Mouse (Mus musculus) limb, embryonic 14.5 days (tissue): Measurements from ENCODE around the gene Sipa1. TPM values are rescaled to one million over a fixed set of nuclear protein-coding genes. Genes with fewer than 3 reads are reported as not detected.

Experiments
- ATAC-seq: fragments of 200-750 bp; cut with Nextera tagmentation; 2 replicates; pipeline ENCODE4 v1.8.0; 2017; ENCODE audit warnings: low read depth, moderate number of reproducible peaks, moderate TSS enrichment; ENCODE audit not compliant: low FRiP score
- DNase-seq: peaks from one replicate; pipeline ENCODE4 v3.0.0-alpha.2; 2015; ENCODE audit warnings: low spot score
- H3K27ac ChIP-seq: fragments of 300-500 bp; sonication (generic); replicated peaks from 2 replicates; pipeline ENCODE4 v1.5.1; 2014; ENCODE audit warnings: low read depth, mild to moderate bottlenecking, low read length, moderate library complexity, mixed read lengths
- H3K27me3 ChIP-seq: fragments of 300-500 bp; sonication (generic); 2 replicates; pipeline ENCODE4 v1.6.1; 2014; ENCODE audit warnings: low read length, mixed read lengths; ENCODE audit not compliant: control insufficient read depth, insufficient read depth
- H3K36me3 ChIP-seq: fragments of 300-500 bp; sonication (generic); 2 replicates; pipeline ENCODE4 v1.6.1; 2014; ENCODE audit warnings: mild to moderate bottlenecking, low read length, moderate library complexity, mixed read lengths; ENCODE audit not compliant: control insufficient read depth, insufficient read depth
- H3K4me1 ChIP-seq: fragments of 300-500 bp; sonication (generic); 2 replicates; pipeline ENCODE4 v1.6.1; 2014; ENCODE audit warnings: antibody characterized with exemption, low read length, mixed read lengths; ENCODE audit not compliant: control insufficient read depth, insufficient read depth
- H3K4me2 ChIP-seq: fragments of 300-500 bp; sonication (generic); replicated peaks from 2 replicates; pipeline ENCODE4 v1.6.1; 2014; ENCODE audit warnings: low read depth, mild to moderate bottlenecking, low read length, moderate library complexity; ENCODE audit not compliant: severe bottlenecking
- H3K4me3 ChIP-seq: fragments of 300-500 bp; sonication (generic); replicated peaks from 2 replicates; pipeline ENCODE4 v1.5.1; 2014; ENCODE audit warnings: low read length
- H3K9ac ChIP-seq: fragments of 300-500 bp; sonication (generic); 2 replicates; pipeline ENCODE4 v1.6.1; 2014; ENCODE audit warnings: mild to moderate bottlenecking, low read depth, low read length, moderate library complexity; ENCODE audit not compliant: severe bottlenecking
- H3K9me3 ChIP-seq: fragments of 300-500 bp; sonication (generic); 2 replicates; pipeline ENCODE4 v1.6.1; 2016; ENCODE audit warnings: low read length; ENCODE audit not compliant: control insufficient read depth
- POLR2A ChIP-seq: fragments of 200-500 bp; IDR thresholded peaks from 2 replicates; pipeline ENCODE4 v1.8.0; 2012; ENCODE audit warnings: inconsistent platforms, mild to moderate bottlenecking, moderate library complexity, borderline replicate concordance; ENCODE audit not compliant: insufficient read depth, insufficient read length; ENCODE audit errors: extremely low read depth
- WGBS: fragments of 180-500 bp; shearing (Covaris S2); extraction: QIAGEN DNeasy Blood & Tissue Kit; methylation state at CpG from one replicate; pipeline ENCODE4 v1.1.7; 2014; 5-methylcytosine and 5-hydroxymethylcytosine counted together
- microRNA-seq: library from miRNA; unstranded; fragments of <30 nt; microRNA quantifications from one replicate; pipeline ENCODE4, GENCODE M21; 2016
- polyA plus RNA-seq, 2 experiments: library from polyadenylated mRNA; depleted of rRNA in 1 of 2; stranded (reverse) in 1 of 2; unstranded in 1 of 2; fragments of >200 nt; fragmentation: Nextera tagmentation in 1 of 2; extraction: Ambion mirVana in 1 of 2; gene quantifications; 2 replicates each; pipeline versions ENCODE4 v1.2.1 to v1.2.3; 2012 to 2014

Gene Sipa1
- polyA plus RNA-seq, 2 experiments, result 27.9 to 62.5 TPM

DNA sequence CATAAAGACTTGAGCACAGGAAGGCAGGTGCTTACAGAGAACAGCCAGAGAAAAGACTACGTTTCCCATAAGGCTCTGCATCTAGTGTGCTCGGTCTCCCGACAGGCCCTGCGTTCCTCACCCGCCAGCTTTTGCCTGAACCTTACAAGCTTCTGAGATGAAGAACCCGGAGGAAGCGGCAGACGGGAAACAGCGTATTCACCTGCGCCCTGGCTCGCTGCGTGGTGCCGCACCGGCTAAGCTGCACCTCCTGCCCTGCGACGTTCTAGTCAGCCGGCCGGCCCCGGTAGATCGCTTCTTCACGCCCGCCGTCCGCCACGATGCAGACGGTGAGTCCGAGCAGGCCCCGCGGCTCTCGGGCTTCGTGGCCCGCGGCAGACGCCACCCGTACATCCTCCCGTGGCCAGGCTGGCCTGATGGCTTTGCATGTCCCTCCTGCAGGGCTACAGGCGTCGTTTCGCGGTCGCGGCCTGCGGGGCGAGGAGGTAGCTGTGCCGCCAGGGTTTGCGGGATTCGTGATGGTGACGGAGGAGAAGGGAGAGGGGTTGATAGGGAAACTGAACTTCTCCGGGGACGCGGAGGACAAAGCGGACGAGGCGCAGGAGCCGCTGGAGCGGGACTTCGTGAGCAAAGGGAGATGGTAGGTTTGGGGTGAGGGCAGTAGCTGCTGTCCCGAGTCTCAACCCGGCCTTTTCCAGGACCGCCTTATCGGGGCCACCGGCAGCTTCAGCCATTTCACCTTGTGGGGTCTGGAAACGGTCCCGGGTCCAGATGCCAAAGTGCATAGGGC is 61.6 kb downstream of the Sipa1 start, which contains the start of gene Rnaseh2c:
Gene Rnaseh2c, plus strand, starts transcription at position 122 of the 790 bp plus-strand sequence.
- peak; percentile 87 for DNase-seq
- Histone ChIP-seq H3K4me3 (peak within 1 kb of the TSS; percentile 90), H3K27me3 (no peaks in the 10 kb centered on the region), H3K4me2 (peak within 1 kb of the TSS; percentile 85), H3K9me3 (no peaks in the 10 kb centered on the region), H3K9ac (peak within 1 kb of the TSS; percentile 89), H3K27ac (peak within 1 kb of the TSS; percentile 79), H3K4me1 (peaks cover 10% of the 10 kb centered on the region), H3K36me3 (peaks cover 41% of the 10 kb centered on the region)
- under 1% methylated on average over 56 of the region's 64 CpGs for WGBS
- TF ChIP-seq POLR2A, result peak; percentile 61; the same call in 1 of the 2 replicates
- ATAC-seq, result peak; percentile 89

Small RNAs within 50 kb of the gene (microRNA-seq; reads per million reads assigned to microRNA genes)
- not detected for gene Mir6987

Other genes starting within 250 kb of the Sipa1 start
- gene Drap1, start 238.7 kb downstream of the Sipa1 start, polyA plus RNA-seq (2012; rRNA removed), result 163 and 236 TPM in 2 replicates
- gene Drap1, start 238.7 kb downstream of the Sipa1 start, polyA plus RNA-seq (2014; fragmentation: Nextera tagmentation; extraction: Ambion mirVana), result 219 and 233 TPM in 2 replicates
- gene AI837181, start 238.6 kb downstream of the Sipa1 start, polyA plus RNA-seq (2012; rRNA removed), result 97.5 and 132 TPM in 2 replicates
- gene AI837181, start 238.6 kb downstream of the Sipa1 start, polyA plus RNA-seq (2014; fragmentation: Nextera tagmentation; extraction: Ambion mirVana), result 57.1 and 61.9 TPM in 2 replicates
- gene Fosl1, start 216.2 kb downstream of the Sipa1 start, polyA plus RNA-seq (2012; rRNA removed), result 0.06 and 0.09 TPM in 2 replicates
- gene Fosl1, start 216.2 kb downstream of the Sipa1 start, polyA plus RNA-seq (2014; fragmentation: Nextera tagmentation; extraction: Ambion mirVana), result not detected in 2 replicates
- gene Ccdc85b, start 205.8 kb downstream of the Sipa1 start, polyA plus RNA-seq (2012; rRNA removed), result 6.6 and 6.9 TPM in 2 replicates
- 6.5 and 7.0 TPM in 2 replicates for gene Ccdc85b, start 205.8 kb downstream of the Sipa1 start, polyA plus RNA-seq (2014; fragmentation: Nextera tagmentation; extraction: Ambion mirVana)
- 139 and 171 TPM in 2 replicates for gene Fibp, start 203.1 kb downstream of the Sipa1 start, polyA plus RNA-seq (2012; rRNA removed)
- gene Fibp, start 203.1 kb downstream of the Sipa1 start, polyA plus RNA-seq (2014; fragmentation: Nextera tagmentation; extraction: Ambion mirVana), result 113 and 118 TPM in 2 replicates
- gene Ctsw, start 195.2 kb downstream of the Sipa1 start, polyA plus RNA-seq (2012; rRNA removed), result 0.33 and 0.56 TPM in 2 replicates
- gene Ctsw, start 195.2 kb downstream of the Sipa1 start, polyA plus RNA-seq (2014; fragmentation: Nextera tagmentation; extraction: Ambion mirVana), result 0.96 and 1.2 TPM in 2 replicates
- gene Efemp2, start 189.8 kb downstream of the Sipa1 start, polyA plus RNA-seq (2012; rRNA removed), result 239 and 314 TPM in 2 replicates
- 193 and 202 TPM in 2 replicates for gene Efemp2, start 189.8 kb downstream of the Sipa1 start, polyA plus RNA-seq (2014; fragmentation: Nextera tagmentation; extraction: Ambion mirVana)
- 40.8 and 53.5 TPM in 2 replicates for gene Mus81, start 175.3 kb downstream of the Sipa1 start, polyA plus RNA-seq (2012; rRNA removed)
- 33.9 and 38.7 TPM in 2 replicates for gene Mus81, start 175.3 kb downstream of the Sipa1 start, polyA plus RNA-seq (2014; fragmentation: Nextera tagmentation; extraction: Ambion mirVana)
- gene Cfl1, start 173.3 kb downstream of the Sipa1 start, polyA plus RNA-seq (2012; rRNA removed), result 913 and 966 TPM in 2 replicates
- gene Cfl1, start 173.3 kb downstream of the Sipa1 start, polyA plus RNA-seq (2014; fragmentation: Nextera tagmentation; extraction: Ambion mirVana), result 2,572 and 2,655 TPM in 2 replicates
- gene 1700020D05Rik, start 159.9 kb downstream of the Sipa1 start, polyA plus RNA-seq (2012; rRNA removed), result 2.4 and 3.1 TPM in 2 replicates
- gene 1700020D05Rik, start 159.9 kb downstream of the Sipa1 start, polyA plus RNA-seq (2014; fragmentation: Nextera tagmentation; extraction: Ambion mirVana), result not detected in 2 replicates
- 23.6 and 26.0 TPM in 2 replicates for gene Snx32, start 153.2 kb downstream of the Sipa1 start, polyA plus RNA-seq (2012; rRNA removed)
- gene Snx32, start 153.2 kb downstream of the Sipa1 start, polyA plus RNA-seq (2014; fragmentation: Nextera tagmentation; extraction: Ambion mirVana), result 9.6 and 10.5 TPM in 2 replicates
- gene Ovol1, start 103.1 kb downstream of the Sipa1 start, polyA plus RNA-seq (2012; rRNA removed), result 5.6 and 7.2 TPM in 2 replicates
- gene Ovol1, start 103.1 kb downstream of the Sipa1 start, polyA plus RNA-seq (2014; fragmentation: Nextera tagmentation; extraction: Ambion mirVana), result 9.9 and 12.8 TPM in 2 replicates
- gene Ap5b1, start 95.7 kb downstream of the Sipa1 start, polyA plus RNA-seq (2012; rRNA removed), result 2.6 and 3.5 TPM in 2 replicates
- 3.1 and 3.7 TPM in 2 replicates for gene Ap5b1, start 95.7 kb downstream of the Sipa1 start, polyA plus RNA-seq (2014; fragmentation: Nextera tagmentation; extraction: Ambion mirVana)
- gene Rnaseh2c, start 61.8 kb downstream of the Sipa1 start, polyA plus RNA-seq (2012; rRNA removed), result 101 and 103 TPM in 2 replicates
- 95.5 and 107 TPM in 2 replicates for gene Rnaseh2c, start 61.8 kb downstream of the Sipa1 start, polyA plus RNA-seq (2014; fragmentation: Nextera tagmentation; extraction: Ambion mirVana)
- gene Kat5, start 53.5 kb downstream of the Sipa1 start, polyA plus RNA-seq (2012; rRNA removed), result 115 and 127 TPM in 2 replicates
- gene Kat5, start 53.5 kb downstream of the Sipa1 start, polyA plus RNA-seq (2014; fragmentation: Nextera tagmentation; extraction: Ambion mirVana), result 27.4 and 34.6 TPM in 2 replicates
- gene Rela, start 26.2 kb downstream of the Sipa1 start, polyA plus RNA-seq (2012; rRNA removed), result 59.8 and 88.7 TPM in 2 replicates
- 54.8 and 57.2 TPM in 2 replicates for gene Rela, start 26.2 kb downstream of the Sipa1 start, polyA plus RNA-seq (2014; fragmentation: Nextera tagmentation; extraction: Ambion mirVana)
- gene Map3k11, start 25.0 kb upstream of the Sipa1 start, polyA plus RNA-seq (2012; rRNA removed), result 30.1 and 38.9 TPM in 2 replicates
- gene Map3k11, start 25.0 kb upstream of the Sipa1 start, polyA plus RNA-seq (2014; fragmentation: Nextera tagmentation; extraction: Ambion mirVana), result 19.0 and 20.7 TPM in 2 replicates
- 101 and 160 TPM in 2 replicates for gene Pcnx3, start 25.2 kb upstream of the Sipa1 start, polyA plus RNA-seq (2012; rRNA removed)
- 31.8 and 32.3 TPM in 2 replicates for gene Pcnx3, start 25.2 kb upstream of the Sipa1 start, polyA plus RNA-seq (2014; fragmentation: Nextera tagmentation; extraction: Ambion mirVana)
- 0.41 and 0.63 TPM in 2 replicates for gene Kcnk7, start 40.7 kb upstream of the Sipa1 start, polyA plus RNA-seq (2012; rRNA removed)
- gene Kcnk7, start 40.7 kb upstream of the Sipa1 start, polyA plus RNA-seq (2014; fragmentation: Nextera tagmentation; extraction: Ambion mirVana), result 0.65 and 0.81 TPM in 2 replicates
- gene Ehbp1l1, start 62.6 kb upstream of the Sipa1 start, polyA plus RNA-seq (2012; rRNA removed), result 51.0 and 51.1 TPM in 2 replicates
- 20.0 and 25.4 TPM in 2 replicates for gene Ehbp1l1, start 62.6 kb upstream of the Sipa1 start, polyA plus RNA-seq (2014; fragmentation: Nextera tagmentation; extraction: Ambion mirVana)
- 169 and 253 TPM in 2 replicates for gene Fam89b, start 65.9 kb upstream of the Sipa1 start, polyA plus RNA-seq (2012; rRNA removed)
- gene Fam89b, start 65.9 kb upstream of the Sipa1 start, polyA plus RNA-seq (2014; fragmentation: Nextera tagmentation; extraction: Ambion mirVana), result 125 TPM in 2 replicates
- 341 and 441 TPM in 2 replicates for gene Ltbp3, start 77.2 kb upstream of the Sipa1 start, polyA plus RNA-seq (2012; rRNA removed)
- 99.8 and 103 TPM in 2 replicates for gene Ltbp3, start 77.2 kb upstream of the Sipa1 start, polyA plus RNA-seq (2014; fragmentation: Nextera tagmentation; extraction: Ambion mirVana)
- gene Scyl1, start 107.7 kb upstream of the Sipa1 start, polyA plus RNA-seq (2012; rRNA removed), result 152 and 186 TPM in 2 replicates
- gene Scyl1, start 107.7 kb upstream of the Sipa1 start, polyA plus RNA-seq (2014; fragmentation: Nextera tagmentation; extraction: Ambion mirVana), result 78.4 and 81.1 TPM in 2 replicates
- gene Frmd8, start 211.6 kb upstream of the Sipa1 start, polyA plus RNA-seq (2012; rRNA removed), result 22.7 and 30.1 TPM in 2 replicates
- 22.6 and 22.7 TPM in 2 replicates for gene Frmd8, start 211.6 kb upstream of the Sipa1 start, polyA plus RNA-seq (2014; fragmentation: Nextera tagmentation; extraction: Ambion mirVana)
- gene Slc25a45, start 214.1 kb upstream of the Sipa1 start, polyA plus RNA-seq (2012; rRNA removed), result 6.2 and 6.3 TPM in 2 replicates
- 2.5 and 3.0 TPM in 2 replicates for gene Slc25a45, start 214.1 kb upstream of the Sipa1 start, polyA plus RNA-seq (2014; fragmentation: Nextera tagmentation; extraction: Ambion mirVana)
- gene Tigd3, start 230.4 kb upstream of the Sipa1 start, polyA plus RNA-seq (2012; rRNA removed), result 4.8 TPM in 2 replicates
- 1.7 and 2.0 TPM in 2 replicates for gene Tigd3, start 230.4 kb upstream of the Sipa1 start, polyA plus RNA-seq (2014; fragmentation: Nextera tagmentation; extraction: Ambion mirVana)
- 179 and 199 TPM in 2 replicates for gene Dpf2, start 249.3 kb upstream of the Sipa1 start, polyA plus RNA-seq (2012; rRNA removed)
- gene Dpf2, start 249.3 kb upstream of the Sipa1 start, polyA plus RNA-seq (2014; fragmentation: Nextera tagmentation; extraction: Ambion mirVana), result 143 and 147 TPM in 2 replicates